Mouse (Mus musculus) ovary, postnatal 14 days (tissue): ENCODE measurements at regions not wholly inside any gene's neighbourhood (a gene's known extent, or its start where the extent isn't known, plus 50 kb on each side); places are given as distances from the start of the nearest gene placed in this dataset.
"Not testable (repeated sequence)": the region's sequence is repeated elsewhere in the genome, so short reads cannot be mapped to it uniquely, and the experiment has no call there.

ENCODE experiments used
- DNase-seq: peaks from one replicate; pipeline ENCODE4 v3.0.0; 2022; ENCODE audit warnings: low spot score

GRCm38 (mm10) chr11:45424066-45424465 is 427.8 kb upstream of the Clint1 start:
- not testable (repeated sequence) for DNase-seq

- no peak for DNase-seq
Observed at GRCm38 (mm10) chr11:45440937-45441720, 410.7 kb upstream of the Clint1 start.

GRCm38 (mm10) chr11:45446512-45446911 is 405.3 kb upstream of the Clint1 start:
- no peak for DNase-seq

DNA sequence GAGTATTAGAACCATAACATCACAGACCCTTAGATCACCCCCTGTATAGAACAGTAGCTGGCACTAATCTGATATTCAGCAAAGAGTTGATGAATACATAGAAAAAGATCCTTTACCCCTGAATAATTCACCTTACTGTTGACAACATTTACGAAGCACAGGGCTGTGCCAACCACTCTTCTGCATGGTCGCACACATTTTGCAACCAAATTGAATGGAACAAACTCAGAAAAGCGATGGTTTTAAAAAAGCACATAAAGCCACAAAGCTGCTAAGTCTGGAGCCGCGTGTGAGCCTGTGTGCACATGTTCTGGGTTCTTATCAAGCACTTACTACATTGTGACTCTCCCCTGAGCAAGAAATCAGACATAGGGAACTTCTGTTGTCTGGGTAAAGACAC is 397.6 kb upstream of the Clint1 start:
- no peak for DNase-seq

- DNase-seq, result no peak
Observed at GRCm38 (mm10) chr11:45454933-45455332, 396.9 kb upstream of the Clint1 start.

DNA sequence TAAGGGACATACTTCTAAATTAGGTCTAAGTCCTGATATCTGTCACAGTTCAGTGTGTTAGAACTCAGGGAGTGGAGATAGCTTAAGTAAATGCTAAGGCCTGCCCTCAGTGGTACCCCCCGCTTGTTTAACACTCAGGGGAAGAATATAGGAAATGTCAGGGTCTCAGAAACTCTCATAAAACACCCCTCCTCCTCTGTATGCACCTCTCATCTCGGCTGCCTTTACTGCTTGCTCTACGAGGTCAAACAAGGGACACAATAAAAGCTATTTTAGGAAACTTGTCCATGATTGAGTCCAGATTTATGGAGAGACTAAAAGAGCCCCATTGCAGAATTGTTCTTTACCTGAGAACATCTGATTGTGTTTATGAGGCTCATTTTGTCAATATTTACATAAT is 395.1 kb upstream of the Clint1 start:
- no peak for DNase-seq

GRCm38 (mm10) chr11:45457597-45457996 is 394.3 kb upstream of the Clint1 start:
- DNase-seq, result no peak

DNA sequence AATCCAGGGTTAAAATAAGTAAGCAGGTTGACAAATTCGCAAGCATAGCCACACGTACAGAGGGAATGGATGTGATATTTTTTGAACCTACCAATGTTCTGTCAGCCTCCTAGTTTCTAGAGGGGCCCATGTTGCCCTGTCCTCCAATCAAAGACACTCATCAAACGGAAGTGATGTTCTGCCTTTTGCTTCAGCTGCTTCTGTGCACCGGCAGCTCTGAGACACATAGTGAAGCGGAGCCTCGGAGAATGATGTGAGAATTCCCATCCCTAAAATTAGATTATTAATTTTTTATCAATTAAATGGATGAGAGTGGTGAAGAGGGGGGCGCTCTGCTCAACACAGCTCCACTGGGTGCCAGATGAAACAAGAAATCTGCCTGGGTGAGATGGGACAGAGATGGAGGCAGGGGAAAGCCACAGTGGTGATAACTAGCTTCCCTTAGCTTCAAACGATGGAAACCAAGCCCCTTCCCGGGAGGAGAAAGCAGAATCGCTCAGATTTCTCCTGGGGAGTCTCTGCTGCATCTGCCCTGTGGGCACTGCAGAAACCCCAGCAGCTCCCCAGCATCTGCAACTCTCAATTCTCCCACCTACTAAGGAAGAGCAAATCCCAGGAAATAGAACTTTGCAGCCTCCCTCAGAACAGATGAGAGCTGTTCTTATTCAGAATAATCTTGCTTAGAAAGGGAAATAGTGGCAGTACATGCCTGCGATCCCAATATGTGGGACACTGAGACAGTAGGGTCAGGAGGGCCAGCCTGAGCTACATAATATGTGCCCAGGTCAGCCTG is 391.7 kb upstream of the Clint1 start:
- no peak for DNase-seq

DNA sequence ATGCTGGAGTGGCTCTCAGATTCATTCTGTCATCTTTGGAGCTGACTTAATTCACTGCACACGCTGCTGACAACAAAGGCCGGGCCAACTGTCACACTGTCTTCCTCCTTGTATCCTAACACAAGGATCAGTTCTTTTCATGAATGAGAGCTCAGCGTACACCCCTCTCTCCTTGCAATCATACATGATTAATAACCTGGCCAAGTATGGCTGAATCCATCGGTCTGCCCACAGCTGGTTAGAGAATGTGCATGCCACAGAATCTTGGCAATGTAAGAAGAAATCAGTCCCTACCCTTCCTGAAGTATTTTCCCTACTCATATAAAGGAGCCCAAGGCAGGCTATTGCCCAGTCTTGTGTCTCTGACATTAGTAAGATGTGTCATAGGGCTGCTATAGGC is 387.4 kb upstream of the Clint1 start:
- DNase-seq, result no peak

DNA sequence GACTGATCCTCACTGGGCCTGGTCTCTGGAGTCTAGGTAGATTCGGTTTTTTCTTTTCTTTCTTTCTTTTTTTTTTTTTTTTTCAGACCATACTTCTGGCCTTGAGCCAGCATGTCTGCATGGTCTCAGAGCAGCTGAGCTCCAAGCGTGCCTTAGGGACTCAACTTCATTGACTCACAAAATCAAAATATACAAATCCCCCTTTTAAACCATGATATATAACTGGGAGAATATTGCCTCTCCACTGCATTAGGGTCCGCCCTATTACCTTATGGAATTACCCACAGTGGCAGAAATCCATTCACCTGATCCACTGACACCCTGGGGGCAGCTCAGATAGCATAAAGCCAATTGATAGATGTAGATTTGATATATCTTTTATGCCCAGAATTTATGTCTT is 385.5 kb upstream of the Clint1 start:
- DNase-seq, result no peak

- no peak for DNase-seq
Observed at GRCm38 (mm10) chr11:45472171-45472570, 379.7 kb upstream of the Clint1 start.

- no peak for DNase-seq
Observed at GRCm38 (mm10) chr11:45476917-45477316, 374.9 kb upstream of the Clint1 start.

GRCm38 (mm10) chr11:45485950-45486349 is 365.9 kb upstream of the Clint1 start:
- DNase-seq, result no peak

DNA sequence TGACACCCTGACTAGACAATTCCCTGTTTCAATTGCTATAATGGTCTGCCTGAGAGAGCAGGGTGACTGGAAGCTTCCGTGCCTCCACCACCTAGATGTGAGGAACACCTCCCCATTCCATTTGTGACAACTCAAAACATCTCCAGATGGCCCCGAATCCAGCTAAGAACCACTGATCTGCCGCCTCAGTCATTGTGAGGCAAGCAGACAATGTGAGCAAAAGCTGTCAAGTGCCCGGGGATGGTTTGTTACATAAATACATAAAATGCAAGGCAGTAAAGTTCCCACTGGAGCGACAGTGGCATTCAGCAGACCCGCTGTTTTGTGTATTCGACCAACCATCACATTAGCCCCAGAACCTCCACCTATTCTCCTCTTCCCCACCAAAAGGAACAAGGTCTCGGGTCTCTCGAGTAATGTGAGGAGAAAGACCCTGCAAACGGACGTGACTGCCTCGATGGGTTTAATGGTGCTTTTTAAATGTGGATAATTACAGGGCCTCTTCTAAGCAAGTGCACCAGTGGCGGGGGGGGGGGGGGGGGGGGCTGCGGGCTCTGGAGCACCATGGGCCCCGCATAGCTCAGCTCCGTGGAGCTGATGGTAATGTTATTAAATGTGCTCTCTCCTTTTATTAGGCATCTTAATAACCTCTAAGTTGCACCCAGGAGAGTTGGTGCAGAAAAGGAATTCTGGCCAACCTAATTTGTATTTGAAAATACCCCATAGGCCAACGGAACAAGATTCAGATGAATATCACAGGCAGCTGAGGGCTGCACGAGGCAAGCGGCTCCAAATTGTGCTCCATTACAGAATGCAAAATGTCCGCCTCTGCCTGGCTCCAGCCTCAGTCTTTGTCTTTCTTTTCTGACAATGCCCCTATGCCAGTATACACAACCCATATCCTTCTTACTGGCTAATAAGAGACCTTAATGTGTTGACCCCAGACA is 360.6 kb upstream of the Clint1 start:
- DNase-seq, result no peak

DNA sequence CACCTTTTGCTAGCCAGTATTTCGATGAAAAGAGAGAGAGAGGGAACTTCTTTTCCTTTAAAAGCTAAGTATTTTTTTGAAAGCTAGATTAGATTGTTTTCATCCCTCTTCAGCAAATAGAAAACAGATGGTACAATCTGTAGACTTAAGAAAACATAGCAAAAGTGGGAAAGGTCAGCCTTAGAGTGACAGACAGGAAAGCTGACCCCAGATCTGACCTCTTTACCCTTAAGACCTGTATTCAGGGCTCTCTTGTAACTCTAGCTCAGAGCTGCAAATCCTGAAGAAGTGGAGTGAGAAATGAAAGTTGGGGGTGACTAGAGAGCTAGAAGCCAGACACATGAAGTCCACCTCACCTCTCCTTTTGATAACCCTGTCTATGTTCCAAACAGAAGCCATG is 356.6 kb upstream of the Clint1 start:
- no peak for DNase-seq

DNA sequence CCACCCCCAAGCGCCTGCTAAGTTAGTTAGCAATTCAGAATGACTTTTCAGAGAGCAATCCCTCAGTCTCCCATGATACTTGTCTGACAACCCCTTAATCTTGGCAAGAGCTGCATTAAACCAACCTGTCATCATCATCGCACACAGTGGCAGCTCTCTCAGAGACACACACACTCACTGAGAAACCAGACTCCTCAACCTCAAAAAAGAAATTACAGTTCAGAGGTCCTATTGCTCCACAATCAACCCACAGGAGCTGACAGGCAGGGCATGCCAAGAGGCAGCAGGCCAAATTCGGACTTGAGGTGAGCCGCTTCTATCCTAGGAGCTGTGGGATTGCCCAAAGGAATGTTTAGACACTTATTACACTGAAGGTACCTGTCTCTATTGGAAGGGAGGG is 343.3 kb upstream of the Clint1 start:
- peak; percentile 3 for DNase-seq

DNA sequence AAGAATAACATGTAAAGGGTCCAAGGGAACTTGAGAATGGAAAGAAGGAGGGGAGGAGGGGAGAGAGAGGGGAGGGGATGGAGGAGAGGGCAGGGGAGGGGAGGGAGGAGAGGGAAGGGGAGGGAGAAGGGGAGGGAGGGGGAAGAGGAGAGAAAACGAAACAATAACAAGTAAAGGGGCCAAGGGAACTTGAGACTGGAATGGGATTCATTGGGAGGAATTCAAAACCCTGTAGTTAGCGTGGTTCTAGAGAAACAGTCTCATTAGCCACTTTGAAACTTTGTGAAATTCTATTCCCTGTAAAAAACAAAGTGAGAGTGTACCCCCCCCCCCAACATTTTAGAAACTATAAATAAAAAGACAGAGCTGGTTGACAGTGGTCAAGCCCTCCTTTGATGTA is 342.6 kb upstream of the Clint1 start:
- no peak for DNase-seq

DNA sequence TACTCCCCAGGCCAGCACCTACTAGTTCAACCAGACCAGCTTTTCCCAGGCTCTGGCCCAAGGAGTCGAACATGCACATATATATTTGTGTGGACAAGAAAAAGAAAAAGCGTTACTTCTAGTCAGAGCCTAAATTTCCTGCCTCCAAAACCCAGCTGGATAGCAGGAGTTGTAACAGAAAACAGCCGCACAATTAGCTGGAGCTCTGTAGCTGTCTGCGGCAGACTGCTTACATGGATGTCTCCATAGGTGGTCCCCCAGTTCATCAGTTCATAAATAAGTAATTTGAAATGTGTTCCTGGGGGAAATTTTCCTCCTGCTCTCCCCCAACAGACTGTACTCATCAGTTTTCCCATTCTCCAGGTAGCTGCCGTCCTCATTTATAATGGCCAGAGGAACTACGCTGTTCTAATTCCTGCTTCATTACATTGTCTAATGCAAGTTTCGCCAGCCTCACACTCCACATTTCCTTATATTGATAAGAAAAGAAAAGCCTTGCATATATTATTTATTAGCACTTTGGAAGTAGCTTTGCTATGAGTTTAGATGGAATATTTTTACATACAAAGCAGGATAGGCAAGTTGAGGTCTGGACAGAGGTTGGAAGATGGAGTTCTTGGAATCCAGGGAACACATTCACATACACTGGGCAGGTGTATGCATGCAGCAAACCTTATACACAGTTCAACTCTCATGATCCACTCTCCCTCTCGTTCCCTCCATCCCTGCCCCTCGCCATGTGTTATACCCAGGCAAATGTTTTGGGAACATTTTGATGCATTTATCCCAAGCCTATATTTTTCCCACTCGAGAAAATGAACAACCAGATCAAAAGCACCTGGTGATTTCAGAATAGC is 337.2 kb upstream of the Clint1 start:
- no peak for DNase-seq

GRCm38 (mm10) chr11:45524720-45525119 is 327.1 kb upstream of the Clint1 start:
- DNase-seq, result no peak

DNA sequence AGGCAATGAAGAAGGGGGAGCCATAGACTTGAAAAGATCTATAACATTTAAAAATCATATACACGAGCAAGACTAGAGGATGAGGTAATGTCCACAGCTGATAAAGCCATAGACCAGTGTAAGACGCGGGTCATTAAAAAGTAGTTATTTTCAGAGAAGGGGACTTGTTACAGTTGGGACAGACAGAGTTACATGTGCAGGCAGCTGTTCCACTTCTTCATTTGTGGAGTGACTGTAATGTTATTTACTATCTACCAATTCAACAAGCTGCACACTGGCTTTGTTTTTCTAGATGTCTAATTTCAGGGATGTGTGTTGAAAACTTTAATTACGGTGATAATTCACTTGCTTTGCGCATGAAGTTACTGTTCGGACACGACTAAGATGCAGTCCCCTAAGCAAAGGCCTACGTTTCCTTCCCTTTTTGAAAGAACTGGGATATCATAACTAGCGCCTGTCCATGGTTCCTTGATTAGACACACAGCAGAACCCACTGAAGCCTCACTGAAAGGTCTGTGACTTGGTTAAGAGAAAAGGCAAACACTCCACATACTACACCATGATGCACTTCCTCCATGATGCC is 320.7 kb upstream of the Clint1 start:
- DNase-seq, result no peak
